Mouse (Mus musculus): Measurements from ENCODE around the gene Cldn22.

DNA sequence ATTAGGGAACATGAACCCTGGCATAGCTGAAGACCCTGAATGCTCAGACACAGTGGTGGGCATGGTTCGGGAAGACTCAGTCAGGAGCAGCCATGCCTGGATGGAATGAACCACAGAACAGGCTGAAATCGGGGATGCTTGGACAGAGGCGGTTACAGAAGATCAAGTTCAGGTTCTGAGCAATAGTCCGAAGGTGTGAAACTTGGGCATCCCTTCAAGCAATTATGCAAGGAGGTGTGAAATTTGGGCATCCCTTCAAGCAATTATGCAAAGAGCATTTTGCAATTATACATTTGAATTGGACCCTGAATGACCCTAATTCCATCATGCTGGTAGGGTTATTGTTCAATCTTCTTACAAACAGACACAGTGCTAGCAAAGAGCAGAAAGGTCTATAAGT, 42.4 kb upstream of the Cldn22 start:
- TF ChIP-seq HCFC1 (IDR thresholded peaks at IDR 0.05; ENCODE audit: borderline replicate concordance, insufficient read depth, low read length) (no peak), ZNF384 (IDR thresholded peaks at IDR 0.05; ENCODE audit: low read depth, low read length) (no peak)

Measured in ES-E14 (cell line).